Mouse (Mus musculus): ENCODE results near the gene Mrnip.
"Not testable (repeated sequence)": the region's sequence is repeated elsewhere in the genome, so short reads cannot be mapped to it uniquely, and the experiment has no call there.

Mrnip gene

GRCm38 (mm10) chr11:50174111-50174729, at the start of gene Mrnip:
Gene Mrnip, plus strand, starts transcription at chr11:50174444.
- not testable (repeated sequence) for DNase-seq

DNA sequence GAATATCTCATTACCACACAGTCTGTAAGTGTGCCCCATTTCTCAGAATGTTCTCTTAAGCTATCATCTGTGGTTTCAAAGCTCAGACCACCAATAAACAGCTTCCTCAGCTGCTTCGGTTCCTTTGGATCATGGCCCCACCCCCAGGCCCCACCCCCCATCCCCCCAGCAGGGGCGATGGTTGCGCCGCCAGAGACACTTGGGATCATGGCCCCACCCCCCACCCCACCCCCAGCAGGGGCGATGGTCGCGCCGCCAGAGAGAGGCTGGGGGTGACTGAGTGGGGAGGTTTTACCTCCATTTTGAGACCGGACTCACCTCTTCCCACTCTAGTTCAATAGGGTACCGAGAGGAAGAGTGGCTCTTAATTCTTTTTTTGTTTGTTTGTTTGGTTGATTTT, 46.5 kb upstream of the Mrnip start:
- no peak for DNase-seq

DNA sequence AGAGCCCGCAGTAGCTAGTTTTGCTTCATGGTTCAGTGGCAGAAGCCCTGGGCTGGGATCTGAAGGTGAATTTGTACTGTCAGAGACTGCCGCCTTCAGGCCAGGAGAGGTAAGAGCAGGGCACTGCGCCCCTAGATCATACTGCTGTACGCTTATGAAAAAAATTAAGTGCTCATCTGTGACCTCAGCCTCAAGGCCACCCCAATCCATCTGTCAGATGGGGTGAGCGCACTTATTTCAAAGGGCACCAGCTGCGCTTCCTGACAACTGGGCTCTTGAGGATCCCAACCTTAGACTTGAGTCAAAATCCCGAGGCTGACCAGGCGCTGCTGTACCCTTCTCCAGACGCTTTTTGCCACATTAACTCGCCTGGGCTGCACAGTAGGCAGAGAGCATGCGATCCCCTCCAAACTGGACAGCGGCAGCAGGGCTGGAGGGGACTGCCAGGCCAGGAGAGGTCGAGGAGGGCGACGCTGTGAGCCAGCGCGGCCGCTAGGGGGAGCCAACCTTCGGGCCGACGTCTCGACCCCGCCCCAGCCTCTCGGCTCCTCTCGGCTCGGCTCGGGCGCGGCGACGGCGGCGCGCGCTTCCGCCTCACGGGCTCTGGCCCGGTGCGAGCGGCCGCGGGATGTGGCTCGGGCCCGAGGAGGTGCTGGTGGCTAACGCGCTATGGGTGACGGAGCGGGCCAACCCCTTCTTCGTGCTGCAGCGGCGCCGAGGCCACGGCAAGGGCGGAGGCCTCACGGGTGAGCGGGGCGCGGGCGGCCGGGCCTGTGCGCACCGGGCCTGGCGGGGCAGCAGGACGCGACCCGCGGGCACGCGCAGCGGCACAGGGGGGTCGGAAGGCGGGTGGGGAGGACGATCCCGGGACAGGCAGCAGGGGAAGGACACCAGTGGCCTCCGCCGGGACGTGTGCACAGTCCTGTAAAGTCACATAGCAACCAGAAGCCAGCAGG, 43.2 kb upstream of the Mrnip start, which contains the start of gene Tbc1d9b:
Gene Tbc1d9b, plus strand, starts transcription at position 586 of the 956 bp plus-strand sequence.
- DNase-seq, result peak; percentile 92

GRCm38 (mm10) chr11:50131801-50132201, 42.4 kb upstream of the Mrnip start:
- no peak for DNase-seq

DNA sequence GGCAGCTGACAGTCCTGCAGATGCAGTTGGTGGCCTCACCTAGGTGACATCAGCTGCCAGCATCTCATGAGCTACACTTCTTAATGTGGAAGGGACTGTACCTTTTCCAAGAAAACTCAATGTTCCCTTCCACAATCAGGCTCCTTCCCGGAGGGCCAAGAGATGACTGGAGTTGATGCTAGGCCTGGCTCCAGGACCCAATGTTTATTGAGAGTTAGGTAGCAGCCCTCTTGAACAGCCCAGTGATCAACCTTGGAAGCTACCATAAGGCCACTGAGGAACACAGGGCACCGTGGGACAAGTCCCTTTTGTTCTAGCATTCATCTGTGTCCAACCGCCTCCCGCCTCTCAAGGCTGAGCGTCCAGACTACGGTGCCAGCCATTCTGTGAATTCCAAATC, 42.0 kb upstream of the Mrnip start:
- DNase-seq, result no peak

DNA sequence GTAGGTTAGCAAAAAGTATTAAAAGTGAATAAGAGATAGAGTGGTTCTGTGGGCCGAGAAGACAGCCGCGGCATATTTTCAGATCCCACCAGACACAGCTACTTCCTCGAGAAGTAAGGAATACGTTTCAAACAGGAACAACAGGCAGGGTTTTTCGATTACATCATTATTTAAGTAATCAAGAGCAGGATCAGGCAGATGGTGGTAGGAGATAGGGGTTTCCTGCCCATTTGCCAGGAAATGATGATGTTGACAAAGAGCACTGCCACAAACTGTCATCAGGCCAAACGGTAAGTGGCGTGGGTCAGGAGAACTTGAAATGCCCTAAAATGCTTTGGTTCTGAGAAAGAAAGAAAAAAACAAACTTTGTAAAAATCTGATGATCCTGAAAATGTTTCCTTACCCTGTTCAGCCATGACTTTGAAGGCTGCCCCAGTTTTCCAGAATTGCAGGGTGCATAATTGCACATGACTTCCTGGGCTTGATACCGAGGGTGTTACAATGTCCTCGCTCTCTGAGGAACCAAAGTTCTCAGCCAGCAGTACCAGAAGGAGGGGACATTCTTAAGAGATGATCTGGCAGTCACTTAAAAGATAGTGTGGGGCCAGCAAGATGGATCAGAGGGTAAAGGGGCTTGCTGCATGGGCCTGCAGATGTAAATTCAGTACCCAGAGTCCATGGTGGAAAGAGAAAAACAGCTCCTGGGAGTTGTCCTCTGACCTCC, 39.9 kb upstream of the Mrnip start:
- no peak for DNase-seq

DNA sequence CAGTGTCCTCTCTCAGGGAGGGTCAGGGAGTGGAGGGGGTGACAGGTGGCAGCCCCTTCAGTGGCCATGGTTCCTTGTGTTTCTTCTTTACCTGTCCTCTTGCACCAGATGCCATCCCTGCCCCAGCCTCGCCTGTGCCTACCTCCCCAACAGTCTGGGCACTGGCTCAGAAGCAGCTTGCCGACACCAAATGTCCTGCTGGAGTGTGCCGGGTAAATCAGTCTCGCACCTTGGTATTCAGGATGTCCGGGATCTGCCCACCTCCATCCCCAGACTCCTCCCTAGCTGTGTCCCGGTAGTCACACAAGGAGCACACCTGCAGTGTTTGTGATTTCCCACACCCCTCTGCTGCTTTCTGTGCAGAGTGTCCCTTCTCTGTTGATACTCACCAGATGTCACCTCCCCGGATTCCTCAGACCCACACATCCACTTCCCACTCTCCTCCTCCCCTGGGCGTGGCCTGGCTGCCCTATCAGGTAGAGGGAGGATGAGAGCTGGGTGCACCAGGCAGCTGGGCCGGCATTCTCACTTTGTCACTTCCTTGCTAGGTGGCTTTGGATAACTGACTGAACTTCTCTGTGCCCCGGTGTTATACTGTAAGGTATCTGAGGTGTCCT, 35.9 kb upstream of the Mrnip start:
- DNase-seq, result no peak

GRCm38 (mm10) chr11:50139571-50139970, 34.7 kb upstream of the Mrnip start:
- DNase-seq, result no peak

DNA sequence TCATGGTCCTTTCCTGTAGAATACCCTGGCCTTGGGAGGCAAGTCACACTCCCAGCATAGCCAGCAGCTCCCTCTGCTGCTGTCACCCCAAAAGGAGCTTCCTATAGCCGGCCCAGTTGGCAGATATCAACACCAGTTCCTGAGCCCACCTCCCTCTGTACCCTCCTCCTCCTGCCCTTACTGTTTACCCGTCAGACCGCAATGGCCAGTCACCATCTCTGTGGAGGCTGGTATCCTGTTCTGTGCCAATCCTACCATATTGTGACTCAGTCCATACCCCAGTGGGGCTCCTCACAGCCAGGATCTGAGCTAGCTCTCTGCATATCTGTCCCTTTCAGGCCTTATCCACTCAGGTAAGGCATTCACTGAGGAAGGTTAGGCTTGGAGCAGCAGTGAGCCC, 28.7 kb upstream of the Mrnip start:
- DNase-seq, result no peak

- no peak for DNase-seq
Measured at GRCm38 (mm10) chr11:50146121-50146520, 28.1 kb upstream of the Mrnip start.

- no peak for DNase-seq
Measured at GRCm38 (mm10) chr11:50147267-50147957, 26.8 kb upstream of the Mrnip start.

DNA sequence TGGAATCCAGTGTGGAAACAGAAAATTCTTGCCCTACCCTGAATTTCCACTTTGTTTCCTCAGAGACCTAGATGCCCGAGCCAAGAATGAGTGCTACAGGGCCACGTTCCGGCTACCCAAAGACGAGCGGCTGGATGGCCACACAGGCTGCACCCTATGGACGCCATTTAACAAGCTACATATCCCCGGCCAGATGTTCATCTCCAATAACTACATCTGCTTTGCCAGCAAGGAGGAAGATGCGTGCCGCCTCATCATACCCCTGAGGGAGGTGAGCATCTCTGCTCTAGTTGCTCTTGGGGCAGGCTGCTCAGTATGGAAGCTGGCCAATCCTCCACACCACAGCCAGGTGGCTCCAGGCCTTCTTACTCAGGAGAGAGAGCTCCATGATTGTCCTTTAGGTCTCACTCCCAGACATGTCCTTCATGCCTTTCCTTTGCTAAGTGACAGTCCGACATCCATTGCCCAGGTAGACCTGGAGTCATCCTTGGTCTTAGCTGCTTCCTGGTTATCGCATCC, 26.2 kb upstream of the Mrnip start:
- DNase-seq, result no peak

DNA sequence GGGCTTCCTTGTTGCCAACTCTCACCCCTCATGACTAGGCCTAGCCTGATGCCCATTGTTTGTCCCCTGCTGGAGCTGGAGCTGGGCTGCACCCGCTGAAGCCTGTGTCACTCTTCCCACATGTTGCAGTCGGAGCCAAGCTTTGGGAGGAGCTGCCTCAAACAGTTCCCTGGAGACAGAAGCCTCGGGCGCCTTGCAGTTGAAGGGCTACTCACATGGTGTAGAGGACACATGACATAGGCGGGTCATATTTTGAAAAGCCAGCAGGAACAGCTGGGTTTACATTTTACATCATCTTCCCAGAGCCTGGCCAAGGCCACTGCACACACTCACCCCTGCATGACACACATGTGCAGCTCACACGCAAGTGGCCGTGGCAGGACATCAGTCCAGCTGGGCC, 25.0 kb upstream of the Mrnip start:
- no peak for DNase-seq

DNA sequence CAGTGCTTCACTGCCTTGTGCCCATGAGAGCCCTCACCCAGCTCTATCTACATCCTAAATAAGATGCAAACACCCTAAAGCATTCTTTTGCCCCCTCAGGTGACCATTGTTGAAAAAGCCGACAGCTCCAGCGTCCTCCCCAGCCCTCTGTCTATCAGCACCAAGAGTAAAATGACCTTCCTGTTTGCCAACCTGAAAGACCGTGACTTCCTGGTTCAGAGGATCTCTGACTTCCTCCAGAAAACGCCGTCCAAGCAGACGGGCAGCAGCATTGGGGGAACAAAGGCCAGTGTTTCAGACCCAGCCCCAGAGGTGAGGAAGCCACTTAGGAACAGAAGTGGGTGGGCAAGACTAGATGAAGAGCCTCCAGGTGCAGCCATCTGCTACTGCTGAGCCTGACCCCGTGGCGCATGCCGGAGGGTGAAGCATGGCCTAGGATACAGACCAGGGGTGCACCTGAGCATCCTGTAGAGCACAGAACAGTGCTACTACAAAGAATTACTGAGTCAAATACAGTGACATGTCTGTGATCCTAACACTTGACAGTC, 24.6 kb upstream of the Mrnip start:
- DNase-seq, result no peak

- no peak for DNase-seq
Measured at GRCm38 (mm10) chr11:50151374-50151773, 22.9 kb upstream of the Mrnip start.

- DNase-seq, result no peak
Measured at GRCm38 (mm10) chr11:50154166-50154565, 20.1 kb upstream of the Mrnip start.

DNA sequence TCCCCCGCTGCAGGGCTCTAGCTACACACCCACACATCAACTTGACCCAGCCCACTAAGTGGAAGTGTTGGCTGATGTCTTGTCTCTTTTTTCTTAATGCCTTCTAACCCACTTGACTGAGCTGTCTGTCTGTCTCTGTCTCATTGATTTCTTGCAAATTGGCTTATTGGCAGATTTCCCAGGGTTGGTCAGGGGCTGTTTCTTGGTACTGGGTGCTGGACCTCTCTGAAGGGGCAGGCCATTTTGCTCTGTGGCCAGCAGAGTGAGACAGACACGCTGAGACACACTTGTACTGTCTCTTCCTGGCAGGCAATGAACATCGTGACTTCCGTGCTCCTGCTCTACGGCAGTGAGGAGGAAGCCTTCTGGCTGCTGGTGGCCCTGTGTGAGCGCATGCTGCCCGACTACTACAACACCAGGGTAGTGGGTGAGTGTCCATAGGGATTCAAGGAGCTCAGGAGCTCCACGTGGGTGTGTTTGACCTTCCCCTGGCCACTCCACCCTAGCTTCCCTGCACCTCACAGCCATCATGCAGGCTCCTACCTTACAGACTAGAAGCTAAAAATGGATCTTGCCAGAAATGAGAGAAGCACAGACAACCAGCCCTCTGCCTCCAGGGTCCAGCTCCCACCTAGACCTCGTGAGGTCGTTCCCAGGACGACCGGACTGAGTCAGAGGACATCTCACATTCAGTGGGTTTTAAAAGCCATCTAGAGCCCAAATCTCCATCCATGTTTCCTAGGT, 19.3 kb upstream of the Mrnip start:
- no peak for DNase-seq

DNA sequence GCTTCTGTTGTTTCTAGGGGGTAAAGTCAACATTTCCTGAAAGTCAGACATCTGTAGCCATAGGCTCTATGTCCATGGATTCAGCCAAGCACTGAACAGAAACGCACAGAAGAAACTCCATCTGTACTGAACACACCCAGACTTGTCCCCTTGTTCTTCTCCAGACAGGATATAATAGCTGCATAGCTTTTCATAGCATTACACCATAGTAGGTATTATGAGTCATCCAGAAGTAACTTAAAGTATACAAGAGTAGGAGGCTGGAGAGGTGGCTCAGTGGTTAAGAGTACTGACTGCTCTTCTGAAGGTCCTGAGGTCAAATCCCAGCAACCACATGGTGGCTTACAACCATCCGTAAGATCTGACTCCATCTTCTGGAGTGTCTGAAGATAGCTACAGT, 18.5 kb upstream of the Mrnip start:
- DNase-seq, result no peak

DNA sequence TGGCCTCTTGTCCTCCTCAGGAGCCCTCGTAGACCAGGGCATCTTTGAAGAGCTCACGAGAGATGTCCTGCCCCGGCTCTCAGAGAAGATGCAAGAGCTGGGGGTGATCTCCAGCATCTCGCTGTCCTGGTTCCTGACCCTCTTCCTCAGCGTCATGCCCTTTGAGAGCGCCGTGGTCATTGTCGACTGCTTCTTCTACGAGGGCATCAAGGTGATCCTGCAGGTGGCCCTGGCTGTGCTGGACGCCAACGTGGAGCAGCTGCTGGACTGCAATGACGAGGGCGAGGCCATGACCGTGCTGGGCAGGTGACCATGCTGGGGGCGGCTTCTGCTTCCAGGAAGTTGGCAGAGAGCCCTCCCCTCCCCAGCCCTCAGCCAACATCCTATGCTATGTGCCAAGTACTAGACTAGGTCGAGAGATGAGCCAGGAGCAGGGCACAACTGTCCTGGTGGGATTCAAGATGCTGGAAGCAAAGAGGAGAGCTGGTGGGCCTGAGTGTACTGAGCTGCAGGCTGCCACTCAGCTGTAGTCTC, 17.5 kb upstream of the Mrnip start:
- DNase-seq, result no peak

DNA sequence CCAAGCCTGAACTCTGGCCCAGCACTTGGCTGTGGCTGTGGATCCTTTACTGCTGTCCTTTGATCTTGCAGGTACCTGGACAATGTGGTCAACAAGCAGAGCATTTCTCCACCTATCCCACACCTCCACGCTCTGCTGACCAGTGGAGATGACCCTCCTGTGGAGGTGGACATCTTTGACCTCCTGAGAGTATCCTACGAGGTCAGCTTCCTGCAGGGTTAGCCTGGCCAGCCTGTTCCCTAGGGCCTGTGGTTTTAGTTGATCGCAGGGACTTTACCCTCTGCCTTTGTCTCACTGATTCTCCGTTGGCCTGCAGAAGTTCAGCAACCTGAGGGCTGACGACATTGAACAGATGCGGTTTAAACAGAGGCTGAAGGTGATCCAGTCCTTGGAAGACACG, 15.9 kb upstream of the Mrnip start:
- no peak for DNase-seq

DNA sequence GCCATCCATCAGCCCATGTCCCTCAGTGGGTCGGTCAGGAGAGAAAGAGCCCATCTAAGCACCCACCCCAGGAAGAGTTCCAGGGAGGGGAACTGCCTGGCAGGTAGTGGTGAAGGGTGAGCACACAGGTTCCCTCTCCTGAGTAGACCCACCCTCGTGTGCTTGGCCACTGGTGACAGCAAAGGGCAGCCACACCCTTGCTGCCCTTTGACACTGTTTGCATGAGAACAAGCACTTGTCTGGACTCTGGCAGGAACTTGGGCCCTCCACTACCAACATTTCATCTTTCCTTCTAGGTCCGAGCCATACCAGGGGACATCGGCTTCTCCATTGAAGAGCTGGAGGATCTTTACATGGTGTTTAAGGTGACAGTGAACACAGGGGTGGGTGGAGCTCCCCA, 14.9 kb upstream of the Mrnip start:
- DNase-seq, result no peak
